Mouse (Mus musculus): Measurements from ENCODE around the gene Vmn1r58. TPM values are rescaled to one million over a fixed set of nuclear protein-coding genes. Genes with fewer than 3 reads are reported as not detected.
"Not testable (repeated sequence)": the region's sequence is repeated elsewhere in the genome, so short reads cannot be mapped to it uniquely, and the experiment has no call there.

The Vmn1r58 gene
- not detected in 2 replicates for total RNA-seq (2021)
- long read RNA-seq: 0 reads

DNA sequence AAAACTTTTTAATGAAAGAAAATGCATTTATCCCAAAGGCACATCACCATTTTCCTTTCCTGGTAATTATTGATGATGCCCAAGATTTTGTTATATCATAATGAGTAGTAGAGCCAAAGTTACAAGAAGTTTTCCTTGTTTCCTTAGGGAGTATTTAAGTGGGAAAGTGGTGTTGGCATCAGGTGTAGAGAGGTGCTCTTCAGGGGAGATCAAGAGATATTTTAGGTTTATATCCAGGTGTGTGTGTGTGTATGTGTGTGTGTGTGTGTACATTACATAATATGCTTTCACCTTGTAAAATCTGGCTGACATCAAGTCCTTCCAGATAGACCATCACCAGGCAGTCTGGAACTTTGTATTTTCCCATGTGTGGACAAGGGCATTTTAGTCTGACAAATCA, at the start of gene Vmn1r58:
Vmn1r58 (minus strand) TSS at position 101 of the 400 bp plus-strand sequence.
- not testable (repeated sequence) for DNase-seq

DNA sequence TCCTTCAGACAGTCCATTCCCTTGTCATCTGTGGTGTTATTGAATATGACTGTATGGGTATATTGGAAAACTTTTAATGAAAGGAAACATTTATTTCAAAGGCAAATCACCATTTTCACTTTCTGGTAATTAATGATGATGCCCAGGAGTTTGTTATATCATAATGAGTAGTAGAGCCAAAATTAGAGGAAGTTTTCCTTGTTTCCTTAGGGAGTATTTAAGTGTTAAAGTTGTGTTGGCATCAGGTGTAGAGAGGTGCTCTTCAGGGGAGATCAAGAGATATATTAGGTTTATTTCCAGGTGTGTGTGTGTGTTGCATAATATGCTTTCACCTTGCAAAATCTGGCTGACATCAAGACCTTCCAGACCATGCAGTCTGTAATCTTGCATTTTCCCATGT, 43.5 kb upstream of the Vmn1r58 start, which contains the start of gene Vmn1r59:
Vmn1r59 (minus strand) TSS at position 101 of the 400 bp plus-strand sequence.
- DNase-seq: no peak

DNA sequence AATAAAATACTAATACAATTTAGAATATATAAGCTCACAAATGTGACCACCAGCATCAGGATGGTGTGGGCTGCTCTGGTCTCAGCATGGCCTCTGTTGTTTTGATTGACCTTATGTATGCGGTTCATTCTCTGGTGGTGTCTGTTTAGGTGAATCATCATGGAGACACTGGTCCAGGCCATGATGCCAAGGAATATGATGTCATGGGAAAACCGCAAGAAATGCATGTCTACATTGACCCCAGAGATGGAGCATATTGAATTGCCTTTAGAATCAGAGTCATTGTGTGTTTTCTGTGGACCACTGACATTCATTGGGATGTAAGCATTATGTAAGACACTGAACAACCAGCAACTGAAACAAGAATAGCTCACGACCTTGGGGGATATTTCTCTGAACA, 40.8 kb upstream of the Vmn1r58 start:
- not testable (repeated sequence) for DNase-seq

DNA sequence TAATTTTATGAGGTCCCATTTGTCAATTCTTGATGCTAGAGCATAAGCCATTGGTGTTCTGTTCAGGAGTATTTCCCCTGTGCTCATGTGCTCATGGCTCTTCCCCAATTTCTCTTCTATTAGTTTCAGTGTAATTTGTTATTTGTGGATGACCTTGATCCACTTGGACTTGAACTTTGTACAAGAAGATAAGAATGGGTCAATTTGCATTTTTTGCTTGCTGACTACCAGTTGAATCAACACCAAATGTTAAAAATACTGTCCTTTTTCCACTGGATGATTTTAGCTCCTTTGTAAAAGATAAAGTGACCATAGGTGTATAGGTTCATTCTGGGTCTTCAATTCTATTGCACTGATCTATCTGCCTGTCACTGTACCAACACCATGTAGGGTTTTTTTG, 35.4 kb upstream of the Vmn1r58 start:
- no peak for DNase-seq

DNA sequence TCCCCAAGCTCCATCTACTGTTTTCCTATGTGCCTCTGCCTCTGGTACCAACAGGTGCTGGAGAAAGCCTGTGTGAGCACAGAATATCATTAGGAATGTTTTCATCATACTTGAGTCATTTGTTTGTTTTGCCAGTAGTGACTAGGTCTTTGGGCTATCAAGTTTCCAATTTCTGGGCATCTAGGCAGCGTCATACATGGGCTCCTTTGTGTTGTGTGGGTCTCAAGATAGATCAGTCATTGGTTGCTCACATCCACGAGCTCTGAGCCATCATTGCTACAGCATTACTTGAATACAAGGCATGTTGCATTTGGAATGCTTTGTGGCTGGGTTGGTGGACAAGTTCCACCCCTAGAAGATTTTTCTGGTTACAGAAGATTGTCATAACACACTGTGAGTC, 7.0 kb downstream of the Vmn1r58 start:
- DNase-seq: no peak

DNA sequence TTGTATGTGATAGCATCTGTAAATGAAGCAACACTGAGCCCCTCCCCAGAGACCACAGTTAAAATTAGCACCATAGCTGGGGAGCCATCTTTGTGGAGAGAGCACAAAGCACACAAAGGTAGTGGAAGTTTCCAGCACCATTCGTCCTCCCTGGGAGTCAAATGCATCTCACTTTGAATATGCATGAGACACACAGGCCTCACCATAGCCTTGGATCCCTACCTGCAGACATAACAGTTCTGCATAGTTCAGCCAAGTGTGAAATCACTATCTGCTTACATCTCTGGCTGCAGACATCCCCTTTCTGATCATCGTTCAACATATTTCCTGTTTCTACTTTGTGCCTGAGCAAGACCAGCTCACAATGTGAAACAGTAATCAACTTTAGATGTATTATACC, 46.5 kb downstream of the Vmn1r58 start:
- no peak for DNase-seq

DNA sequence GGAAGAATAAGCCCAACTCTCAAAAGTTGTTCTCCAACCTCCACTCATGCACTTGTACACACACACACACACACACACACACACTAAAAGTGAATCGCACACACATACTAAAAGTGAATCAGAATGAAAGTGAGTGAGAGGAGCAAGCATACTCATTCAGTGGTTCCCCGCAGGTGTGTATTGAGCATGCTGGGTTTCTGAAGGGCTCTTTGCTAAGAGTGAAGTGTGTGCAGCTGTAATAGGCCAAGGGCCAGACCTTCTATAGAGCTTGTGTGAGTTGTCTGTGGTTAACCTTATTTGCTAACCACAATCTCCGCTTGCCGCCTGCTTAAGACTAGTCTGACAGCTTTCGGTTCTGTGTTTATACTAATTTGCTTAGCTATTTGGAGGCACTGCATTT, 49.6 kb downstream of the Vmn1r58 start:
- DNase-seq: no peak

Other genes starting within 250 kb of the Vmn1r58 start
- not detected in 2 replicates for gene Vmn1r56, start 216.6 kb downstream of the Vmn1r58 start, total RNA-seq (2021)
- not detected in 2 replicates for gene Vmn1r57, start 194.9 kb downstream of the Vmn1r58 start, total RNA-seq (2021)
- not detected in 2 replicates for gene Gm5065, start 62.9 kb downstream of the Vmn1r58 start, total RNA-seq (2021)
- gene Nlrp2, start 62.4 kb downstream of the Vmn1r58 start, total RNA-seq (2021): not detected in 2 replicates
- not detected in 2 replicates for gene Vmn1r59, start 43.4 kb upstream of the Vmn1r58 start, total RNA-seq (2021)
- gene Vmn2r28, start 80.6 kb upstream of the Vmn1r58 start, total RNA-seq (2021): not detected in 2 replicates
- not detected in 2 replicates for gene Vmn1r60, start 133.9 kb upstream of the Vmn1r58 start, total RNA-seq (2021)
- not detected in 2 replicates for gene Vmn1r61, start 199.9 kb upstream of the Vmn1r58 start, total RNA-seq (2021)

Measured in adrenal gland, postnatal 25 days (tissue).